In the genomic region with DNA sequence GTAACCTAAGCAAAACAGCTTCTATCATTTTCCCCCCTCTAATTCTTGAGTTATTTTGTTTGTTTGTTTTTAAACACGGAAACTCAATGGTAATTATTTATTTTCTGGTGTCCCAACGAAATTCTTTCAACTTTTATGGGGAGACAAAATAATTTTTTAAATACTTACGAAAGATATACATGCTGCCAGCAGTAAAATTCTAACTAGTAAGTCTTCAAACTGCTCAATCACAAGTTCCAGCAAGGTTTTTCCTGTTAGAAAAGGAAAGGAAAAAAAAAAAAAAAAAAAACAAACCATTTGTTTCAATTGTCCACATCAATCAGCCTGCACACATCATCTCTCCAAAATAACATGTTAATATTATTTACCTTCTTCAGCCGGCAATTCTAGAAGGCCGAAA, we compare ENCODE assay signal across 8 mouse cellular contexts. TPM values are rescaled to one million over a fixed set of nuclear protein-coding genes. Genes with fewer than 3 reads are reported as not detected.
DNase-seq lines count a peak whose midpoint lies in the region; ATAC-seq and TF ChIP-seq lines count a peak whose summit lies in the region.

No protein-coding gene starts in this region.

- peak overlapping the region; percentile 60 for H3K4me2 ChIP-seq in heart, embryonic 15.5 days

- intact Hi-C loops in heart, postnatal 36 days (cut with DNase I), result loop anchor here (2.0 to 5.0 kb wide), 3 partner anchors 78 to 278 kb away; a partner anchor contains a TSS

- DNase-seq in heart, postnatal 36 days, result no peak
- no peak for DNase-seq in G1E (ENCODE audit: low spot score)
- DNase-seq in hindbrain, embryonic 10.5 days (ENCODE audit: low spot score), result no peak
- DNase-seq in ovary, postnatal 36 days (ENCODE audit: low spot score), result no peak
- no peak for DNase-seq in layer of hippocampus, adult 18-20 months (ENCODE audit: low spot score in 2 of 2)
- DNase-seq in kidney, postnatal 25 days, result no peak

- H3K36me3 ChIP-seq in heart, embryonic 15.5 days, result peaks cover 15% of the 10 kb centered on the region
- H3K36me3 ChIP-seq in G1E (replicated peaks) (peaks cover 32% of the 10 kb centered on the region), macrophage (ENCODE audit: inconsistent target) (peaks cover 8% of the 10 kb centered on the region)
- peaks cover 47% of the 10 kb centered on the region for H3K36me3 ChIP-seq in hindbrain, embryonic 10.5 days

- no peak for TF ChIP-seq CTCF in G1E (IDR thresholded peaks at IDR 0.05; ENCODE audit: low read depth, low read length)

- peaks cover 27% of the 10 kb centered on the region for H3K4me1 ChIP-seq in heart, embryonic 15.5 days (replicated peaks)
- H3K4me1 ChIP-seq in G1E (ENCODE audit: insufficient read depth, low read depth, low read length), result peaks cover 42% of the 10 kb centered on the region
- peaks cover 50% of the 10 kb centered on the region for H3K4me1 ChIP-seq in hindbrain, embryonic 10.5 days (replicated peaks)

- 11% methylated on average over 5 of the region's 5 CpGs for WGBS in heart, embryonic 15.5 days
- 37% methylated on average over 5 of the region's 5 CpGs for WGBS in hindbrain, embryonic 10.5 days
- WGBS in macrophage (ENCODE audit: missing documents), result 31% methylated on average over 5 of the region's 5 CpGs

- peak overlapping the region; percentile 69 for H3K4me3 ChIP-seq in heart, embryonic 15.5 days
- H3K4me3 ChIP-seq in G1E (ENCODE audit: low read depth, low read length), result peak overlapping the region; percentile 92
- peak overlapping the region; percentile 99 for H3K4me3 ChIP-seq in hindbrain, embryonic 10.5 days
- H3K4me3 ChIP-seq in macrophage (ENCODE audit: inconsistent target), result peak overlapping the region; percentile 58

- no peak for ATAC-seq in heart, embryonic 15.5 days (replicated peaks; ENCODE audit: insufficient number of reproducible peaks, insufficient read depth, low FRiP score, low read depth)
- ATAC-seq in G1E (ENCODE audit: extremely low read depth, insufficient number of reproducible peaks, low FRiP score, poor library complexity, severe bottlenecking), result no peak

- peak overlapping the region; percentile 96 for H3K27ac ChIP-seq in heart, embryonic 15.5 days
- H3K27ac ChIP-seq in hindbrain, embryonic 10.5 days, result peak overlapping the region; percentile 99
- H3K27ac ChIP-seq in macrophage, result peak overlapping the region; percentile 51

- no peaks in the 10 kb centered on the region for H3K27me3 ChIP-seq in heart, embryonic 15.5 days
- H3K27me3 ChIP-seq in G1E (ENCODE audit: insufficient read depth, low read length), result peaks cover 11% of the 10 kb centered on the region
- peaks cover 15% of the 10 kb centered on the region for H3K27me3 ChIP-seq in hindbrain, embryonic 10.5 days (ENCODE audit: insufficient read depth, poor library complexity, severe bottlenecking)

- H3K9me3 ChIP-seq in heart, embryonic 15.5 days (replicated peaks), result no peaks in the 10 kb centered on the region
- no peaks in the 10 kb centered on the region for H3K9me3 ChIP-seq in G1E (replicated peaks)
- H3K9me3 ChIP-seq in hindbrain, embryonic 10.5 days, result no peaks in the 10 kb centered on the region

- peak overlapping the region; percentile 98 for H3K9ac ChIP-seq in heart, embryonic 15.5 days

- H3K79me2 ChIP-seq in macrophage (ENCODE audit: inconsistent target), result peaks cover 55% of the 10 kb centered on the region

RNA-seq across cellular contexts. Expression of a gene that starts 1.5 kb away (rescaled TPM):
- 288 and 291 TPM in 2 replicates for polyA plus RNA-seq in heart, embryonic 15.5 days (2015; fragmentation: Nextera tagmentation; extraction: Ambion mirVana)
- total RNA-seq in heart, postnatal 36 days (2021), result over 10,000 TPM; 11,843 to 11,873 TPM
- total RNA-seq in G1E (2014; fragmentation: Nextera tagmentation) (61.6 and 74.4 TPM in 2 replicates), G1E (2017) (62.6 and 73.6 TPM in 2 replicates)
- polyA plus RNA-seq in G1E (2012) (39.8 and 47.5 TPM in 2 replicates), macrophage (2018) (72.1 to 135 TPM (median 74.7 TPM) in 3 replicates)
- polyA plus RNA-seq in hindbrain, embryonic 10.5 days (2016; fragmentation: Nextera tagmentation; extraction: Ambion mirVana), result 38.8 and 41.9 TPM in 2 replicates
- 100 to 1,000 TPM in 19 of 26 experiments, 10 to 100 TPM in 7; 70.5 to 173 (median 117) TPM for total RNA-seq in macrophage (2018; cell fraction: chromatin; rRNA removed)
- 100 to 1,000 TPM in 9 of 26 experiments, 10 to 100 TPM in 17; 57.6 to 135 (median 96.4) TPM for total RNA-seq in macrophage (2018; cell fraction: cytosol; rRNA removed)
- total RNA-seq in macrophage (2018; cell fraction: nucleus; rRNA removed), result 100 to 1,000 TPM; 102 to 289 (median 159) TPM
- total RNA-seq in layer of hippocampus, adult 18-20 months (2021), result 100 to 1,000 TPM; 601 to 621 TPM
